Mouse (Mus musculus): ENCODE data around the gene Fam120b.
A peak's percentile ranks its signal among the peaks of the same experiment; 100 is the strongest.

Gene Fam120b

DNA sequence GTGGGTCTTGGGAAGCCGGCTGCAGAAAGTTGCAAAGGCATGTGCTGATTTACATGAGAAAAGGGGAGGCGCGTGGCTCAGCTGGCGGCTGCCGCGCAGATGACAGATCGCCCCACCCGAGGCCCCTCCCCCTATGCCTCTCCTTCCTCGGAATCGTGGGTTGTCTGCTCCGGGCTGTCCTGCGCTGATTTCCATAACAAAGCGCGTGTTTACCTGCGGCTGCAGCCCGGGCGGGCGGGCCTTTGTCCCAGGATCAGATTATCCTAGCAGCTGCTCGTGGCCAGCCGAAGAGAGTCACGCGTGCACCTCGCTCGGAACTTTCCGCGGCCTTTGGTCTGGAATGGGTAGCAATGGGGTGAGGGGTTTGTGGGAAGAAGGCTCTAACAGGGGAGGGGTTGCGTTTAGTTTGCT lies 15.4 kb upstream of the Fam120b start:
- peak; percentile 49 for DNase-seq

DNA sequence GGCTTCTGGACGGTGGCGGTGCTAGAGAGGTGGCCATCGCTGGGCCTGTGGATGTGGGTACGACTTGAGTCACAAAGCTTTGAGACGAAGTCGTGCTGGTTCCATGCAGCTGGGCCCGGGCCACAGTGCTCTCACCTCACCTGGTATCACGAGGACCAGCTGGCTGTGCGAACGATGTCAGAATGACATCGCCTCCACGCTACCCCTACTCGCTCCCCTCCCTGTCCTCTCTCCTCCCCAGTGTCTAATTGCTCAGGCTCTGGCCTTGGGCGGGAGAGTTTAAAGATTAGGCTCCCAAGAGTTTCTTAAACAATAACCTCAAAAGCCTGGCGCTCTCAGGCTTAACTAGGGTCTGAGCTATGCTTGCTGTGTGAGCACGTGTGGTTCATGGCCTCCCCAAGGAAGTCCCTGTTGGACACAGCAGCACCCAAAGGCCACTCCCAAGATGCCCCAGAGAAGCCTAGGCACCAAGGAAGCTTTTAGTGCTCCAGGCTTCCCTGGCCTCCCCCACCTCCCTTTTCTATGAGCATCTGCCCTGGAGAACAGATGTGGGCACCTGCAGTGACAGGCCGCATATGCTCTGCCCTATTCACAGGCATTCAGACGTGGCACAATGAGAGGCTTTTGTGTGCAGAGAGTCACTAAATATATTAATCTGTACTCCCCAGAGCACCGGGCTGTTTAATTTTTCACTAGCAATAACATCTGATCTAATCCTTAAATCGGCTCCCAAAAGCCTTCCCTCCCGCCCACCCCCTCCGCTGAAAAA lies 14.7 kb upstream of the Fam120b start:
- no peak for DNase-seq

DNA sequence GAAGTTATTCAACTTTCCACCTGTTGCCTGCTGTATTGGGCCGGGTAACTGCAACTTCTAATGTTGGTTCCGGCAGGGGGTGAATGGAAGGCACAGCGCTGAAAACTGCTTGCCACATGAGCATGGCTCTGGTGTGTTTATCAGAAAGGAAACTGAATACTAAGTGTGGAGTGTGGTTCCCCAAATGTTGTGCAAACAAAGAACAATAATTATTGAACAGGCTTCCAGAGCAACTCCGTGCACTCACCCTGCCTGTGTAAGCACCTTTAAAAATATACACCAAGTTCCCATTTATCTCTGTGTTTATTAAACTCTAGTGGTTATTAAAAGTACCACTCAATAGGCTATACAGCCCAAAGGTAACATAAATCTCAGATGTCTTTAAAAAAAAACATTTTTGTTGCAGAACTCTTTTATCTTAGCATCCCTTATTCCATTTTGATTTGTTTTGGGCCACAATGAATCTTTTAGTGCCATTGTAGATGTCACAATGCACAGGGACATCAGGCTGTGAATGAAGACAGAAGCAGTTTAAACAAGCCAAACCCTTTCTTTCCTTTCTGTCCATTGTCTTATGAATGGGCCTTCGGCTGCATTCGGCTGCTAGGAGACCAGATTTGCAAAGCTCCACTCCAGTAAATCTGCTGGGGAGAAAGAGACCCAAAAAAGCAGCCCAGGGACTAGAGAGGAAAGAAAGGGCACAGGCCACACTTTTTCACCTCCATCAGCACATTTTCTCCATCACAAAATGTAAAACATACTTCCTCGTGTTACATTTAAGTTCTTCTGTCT lies 13.9 kb upstream of the Fam120b start:
- DNase-seq: no peak

DNA sequence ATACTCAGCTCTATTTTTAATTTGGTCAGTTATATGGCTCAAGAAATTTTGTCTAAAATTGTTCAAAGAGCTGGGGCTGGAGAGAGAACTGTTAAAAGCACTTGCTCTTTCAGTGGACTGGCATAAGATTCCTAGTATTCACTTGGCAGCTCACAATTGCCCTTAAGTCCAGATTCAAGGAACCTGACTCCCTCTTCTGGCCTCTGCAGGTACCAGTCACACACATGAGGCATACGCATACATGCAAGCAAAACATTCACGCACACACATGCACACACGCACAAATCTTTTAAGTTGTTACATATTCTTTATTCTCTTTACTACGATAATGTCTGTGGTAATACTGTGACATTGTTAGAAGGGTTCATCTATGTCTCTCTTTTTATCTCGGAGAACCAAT lies 12.6 kb upstream of the Fam120b start:
- no peak for DNase-seq

DNA sequence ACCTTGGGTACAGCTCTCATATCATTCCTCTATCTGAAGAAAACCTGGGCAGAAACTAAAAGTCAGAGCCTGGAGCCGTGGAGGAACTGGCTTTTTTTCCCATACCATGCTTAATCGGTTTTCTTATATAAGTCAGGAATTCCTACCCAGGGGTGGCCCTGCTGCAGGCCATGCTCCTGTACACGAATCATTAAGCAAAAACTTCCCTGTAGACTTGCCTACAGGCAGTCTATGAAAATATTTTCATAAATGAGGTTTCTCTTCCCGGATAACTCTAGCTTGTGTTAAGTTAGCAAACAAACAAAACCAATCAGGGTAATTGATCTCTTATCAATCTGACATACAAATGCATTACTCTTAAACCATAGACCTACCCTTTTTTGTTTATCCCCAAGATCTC lies 7.1 kb upstream of the Fam120b start:
- DNase-seq: no peak

DNA sequence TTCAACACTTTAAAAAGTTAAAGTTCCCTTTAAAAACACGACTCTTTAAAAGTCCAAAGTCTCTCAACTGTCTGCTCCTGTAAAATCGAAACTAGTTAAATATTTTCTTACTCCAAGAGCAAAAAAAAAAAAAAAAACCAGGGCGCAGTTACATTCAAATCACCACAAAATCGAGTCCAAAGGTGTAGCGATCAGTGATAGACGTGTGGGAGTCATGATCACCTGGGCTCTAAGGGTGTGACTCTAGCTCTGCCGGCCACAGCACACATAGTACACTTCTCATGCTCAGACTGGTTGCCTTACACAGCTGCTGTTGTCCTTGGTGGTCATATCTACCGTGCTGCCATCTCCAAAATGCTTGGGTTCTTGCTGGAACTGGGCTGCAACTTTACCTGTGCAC lies 6.6 kb upstream of the Fam120b start:
- peak; percentile 31 for DNase-seq

DNA sequence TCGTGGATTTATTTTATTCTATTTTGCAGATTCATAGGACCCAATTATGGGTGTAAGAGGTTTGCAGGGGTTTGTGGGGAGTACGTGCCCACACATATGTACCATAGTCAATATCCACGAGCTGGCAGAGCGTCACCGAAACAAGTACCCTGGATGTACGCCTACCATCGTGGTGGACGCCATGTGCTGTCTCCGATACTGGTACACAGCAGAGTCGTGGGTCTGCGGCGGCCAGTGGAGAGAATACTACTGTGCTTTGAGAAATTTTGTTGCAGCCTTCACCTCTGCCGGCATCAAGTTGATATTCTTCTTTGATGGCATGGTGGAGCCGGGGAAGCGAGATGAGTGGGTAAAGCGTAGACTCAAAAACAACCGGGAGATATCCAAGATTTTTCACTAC lies 5.7 kb downstream of the Fam120b start:
- no peak for DNase-seq

DNA sequence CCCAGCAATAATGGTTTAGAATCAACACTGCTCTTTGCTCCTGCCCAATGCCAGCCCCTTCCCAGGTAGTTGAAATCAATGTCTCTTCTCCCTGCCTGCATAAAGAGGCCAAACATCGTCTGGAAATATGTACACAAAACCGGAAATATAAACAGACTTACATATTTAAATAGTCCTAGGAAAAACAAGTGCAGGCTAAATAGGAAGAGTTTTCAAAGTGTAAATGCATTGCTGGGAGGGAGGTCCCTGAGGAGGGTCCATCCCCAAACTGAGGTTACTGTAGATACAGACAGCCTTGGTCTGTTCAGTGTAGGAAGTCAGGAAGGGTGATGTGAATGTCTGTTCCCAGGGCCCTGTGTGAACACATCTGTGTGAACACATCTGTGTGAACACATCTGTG lies 10.6 kb downstream of the Fam120b start:
- no peak for DNase-seq

DNA sequence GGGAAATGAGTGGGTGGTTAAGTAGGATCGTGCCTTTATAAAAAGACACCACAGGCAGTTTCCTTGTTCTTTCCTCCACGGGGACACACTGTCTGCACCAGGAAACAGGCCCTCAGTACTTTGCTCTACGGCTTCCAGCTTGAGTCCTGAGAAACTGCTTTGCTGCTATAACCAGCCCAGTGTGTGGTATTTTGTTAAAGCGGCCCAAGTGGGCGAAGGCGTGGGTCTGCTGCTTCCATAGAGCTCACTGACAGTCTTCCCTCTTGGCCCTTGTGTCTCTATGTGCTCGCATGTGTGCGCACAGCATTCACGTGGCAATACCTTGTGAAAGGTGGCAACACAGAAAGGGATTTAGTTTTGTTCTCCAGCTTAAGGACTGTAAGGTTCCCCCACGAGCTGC lies 13.3 kb downstream of the Fam120b start:
- no peak for DNase-seq

DNA sequence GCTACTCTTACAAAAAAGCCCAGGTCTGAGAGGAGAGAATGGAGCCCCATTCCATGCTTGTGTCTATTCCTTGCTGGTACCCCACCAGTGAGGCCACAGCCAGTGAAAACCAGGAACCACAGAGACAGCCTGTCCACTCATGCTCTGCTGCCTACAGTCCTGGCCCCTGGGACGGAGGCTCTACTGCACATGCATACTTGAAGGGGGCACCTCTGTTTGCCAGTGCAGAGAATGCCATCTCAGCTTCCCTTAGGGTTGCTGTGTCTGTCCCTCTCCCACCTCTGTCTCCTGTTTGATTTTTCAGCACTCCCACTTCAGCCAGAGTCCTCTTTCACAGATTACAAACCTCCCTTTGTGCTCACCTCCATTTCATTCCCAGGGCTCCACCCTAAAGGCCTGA lies 14.9 kb downstream of the Fam120b start:
- no peak for DNase-seq

DNA sequence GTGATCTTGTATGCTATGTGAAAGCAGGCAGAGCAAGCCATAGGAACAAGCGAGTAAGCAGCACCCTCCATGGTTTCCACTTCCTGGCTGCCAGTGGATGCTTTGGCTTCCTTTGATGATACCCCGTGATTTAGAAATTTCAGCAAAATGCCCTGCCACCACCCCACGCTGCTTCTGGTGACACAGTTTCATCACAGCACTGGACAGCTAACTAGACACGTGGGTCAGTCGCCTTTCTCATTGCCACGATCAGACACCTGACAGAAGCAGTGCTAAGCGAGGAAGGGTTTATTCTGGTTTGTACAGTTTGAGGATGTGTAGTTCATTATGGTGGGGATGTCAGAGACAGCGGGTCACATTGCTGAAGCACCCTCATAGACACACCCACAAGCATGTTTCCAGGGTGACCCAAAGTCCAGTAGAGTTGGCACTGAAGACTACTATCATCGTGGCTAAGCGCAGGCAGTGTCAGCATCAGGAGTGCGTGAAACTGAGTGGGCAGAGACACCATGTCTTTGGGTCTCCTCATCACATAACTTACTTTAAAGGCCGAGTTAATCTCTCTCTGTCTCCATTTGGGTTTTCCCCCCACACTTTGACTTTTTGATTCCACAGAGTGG lies 20.7 kb downstream of the Fam120b start:
- no peak for DNase-seq

DNA sequence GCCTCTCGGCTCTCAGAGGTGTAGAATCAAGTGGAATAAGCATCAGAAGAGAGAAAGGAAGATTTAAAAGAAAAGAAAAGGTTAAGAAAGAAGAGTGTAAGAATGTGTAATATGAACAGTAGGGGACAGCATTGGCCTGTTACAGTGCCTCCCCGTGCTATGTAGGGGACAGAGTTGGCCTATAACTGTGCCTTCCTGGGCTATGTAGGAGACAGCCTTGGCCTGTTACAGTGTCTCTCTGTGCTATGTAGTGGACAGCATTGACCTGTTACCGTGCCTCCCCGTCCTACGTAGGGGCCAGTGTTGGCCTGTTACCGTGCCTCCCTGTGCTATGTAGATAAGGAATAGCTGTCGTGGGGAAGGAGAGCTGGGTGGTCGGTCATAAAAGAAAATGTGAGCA lies 23.5 kb downstream of the Fam120b start:
- DNase-seq: no peak

DNA sequence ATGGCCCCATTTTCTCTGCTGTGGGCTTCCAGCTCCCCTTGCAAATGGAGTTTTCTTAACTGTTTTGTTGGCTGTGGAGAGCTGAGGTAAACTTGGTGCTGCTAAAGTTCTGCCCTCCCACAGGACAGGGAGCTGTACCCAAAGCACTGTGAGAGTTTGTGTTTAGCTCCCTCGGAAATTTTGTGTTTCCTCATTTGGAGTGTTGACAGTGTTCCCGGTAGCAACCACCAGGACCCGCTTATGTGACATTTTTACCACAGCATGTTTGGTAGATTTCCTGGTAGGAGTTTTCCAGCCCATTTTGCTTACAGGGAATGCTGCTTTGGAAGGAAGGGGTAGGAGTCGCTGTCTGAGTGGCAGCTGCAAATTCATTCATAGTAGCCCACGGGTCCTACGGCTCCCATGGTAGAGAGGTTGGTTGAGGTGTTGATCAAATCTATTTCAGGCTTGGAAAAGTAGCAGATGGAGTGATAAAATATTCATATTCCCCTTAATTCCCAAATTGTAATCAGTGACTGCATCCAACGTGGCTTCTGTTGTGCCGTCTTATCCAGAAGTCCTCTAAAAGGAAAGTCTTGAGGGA lies 24.1 kb downstream of the Fam120b start:
- no peak for DNase-seq

DNA sequence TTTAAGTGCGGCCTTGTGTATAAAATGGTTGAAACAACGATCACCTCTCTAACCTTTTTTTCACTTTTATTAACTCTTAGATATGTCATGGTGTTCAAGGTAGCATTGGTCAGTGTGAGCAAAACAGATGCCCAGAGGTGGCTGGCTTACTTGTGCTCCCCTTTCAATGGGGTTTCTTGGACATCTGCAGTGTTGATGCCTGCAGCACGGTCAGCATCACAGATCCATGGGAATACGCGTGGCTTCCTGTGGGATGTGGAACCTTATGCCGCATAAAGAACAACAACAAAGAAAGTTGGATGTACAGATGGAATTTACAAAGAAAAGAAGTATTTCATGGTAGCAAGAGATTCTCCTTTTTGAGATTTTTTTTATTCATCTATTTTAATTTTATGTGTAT lies 25.4 kb downstream of the Fam120b start:
- DNase-seq: no peak

DNA sequence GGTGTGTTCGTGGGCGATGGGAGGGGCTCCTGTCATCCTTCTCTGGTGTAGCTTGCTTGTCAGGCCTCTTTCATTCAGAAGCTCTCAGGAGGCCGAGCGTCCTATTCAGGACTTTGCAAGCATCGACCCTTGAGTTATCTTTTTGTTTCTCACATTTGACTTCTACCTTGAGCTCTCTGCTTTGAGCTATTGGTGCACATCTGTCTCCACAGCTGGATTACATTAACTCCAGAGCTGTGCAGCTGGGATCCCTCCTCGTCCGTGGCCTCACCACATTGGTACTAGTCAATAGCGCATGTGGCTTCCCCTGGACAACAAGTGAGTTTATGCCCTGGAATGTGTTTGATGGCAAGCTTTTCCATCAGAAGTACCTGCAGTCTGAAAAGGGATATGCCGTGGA lies 26.7 kb downstream of the Fam120b start:
- no peak for DNase-seq

DNA sequence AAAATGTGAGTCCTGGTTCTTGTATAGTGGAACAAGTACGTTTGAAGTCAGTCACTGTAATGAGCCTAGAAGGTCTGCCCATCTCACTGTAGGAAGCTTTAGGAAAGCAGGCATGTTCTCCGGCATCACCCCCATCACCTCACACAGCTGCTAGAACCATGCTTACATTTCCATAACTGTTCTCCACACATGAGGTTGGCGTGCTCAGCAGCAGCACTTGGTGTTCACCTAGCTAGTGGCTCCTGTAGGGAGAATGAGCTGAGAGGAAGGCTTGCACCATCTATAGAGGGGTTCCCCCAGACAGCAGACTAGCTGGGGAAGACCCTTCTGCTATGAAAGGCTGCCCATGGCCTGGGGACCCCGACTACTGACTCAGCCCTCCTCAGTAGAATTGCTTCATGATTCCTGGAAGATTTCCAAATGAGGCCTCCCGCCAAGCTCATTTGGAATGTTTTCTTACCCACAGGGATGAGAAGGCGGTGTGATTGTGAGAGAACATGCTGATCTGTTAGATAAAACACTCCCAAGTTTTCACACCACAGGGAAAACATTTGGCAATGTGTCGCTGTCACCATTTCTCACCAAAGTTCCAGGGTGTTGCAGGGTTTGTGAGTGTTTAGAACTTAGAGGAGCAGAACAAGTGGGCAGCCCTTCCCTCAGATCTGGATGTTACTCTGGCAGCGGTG lies 27.2 kb downstream of the Fam120b start:
- peak; percentile 7 for DNase-seq

DNA sequence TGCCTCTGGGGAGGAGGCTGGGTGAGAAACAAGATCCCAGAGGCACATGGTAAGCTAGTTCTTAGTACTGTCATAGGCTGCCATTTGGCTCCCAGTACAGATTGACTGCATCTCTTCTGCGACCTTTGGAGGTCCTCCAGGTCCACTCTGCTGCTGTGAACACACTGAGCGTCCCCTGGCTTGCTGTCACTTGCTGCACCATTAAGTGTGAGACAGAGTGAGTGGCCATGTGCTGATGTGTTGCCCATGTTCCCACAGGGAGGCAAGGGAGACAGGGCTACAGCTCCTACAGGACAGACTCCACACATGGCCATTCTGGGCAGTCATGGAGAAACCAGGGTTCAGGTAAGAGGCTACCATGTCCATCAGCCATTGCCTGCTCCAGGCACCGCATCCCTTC lies 29.9 kb downstream of the Fam120b start:
- DNase-seq: no peak

DNA sequence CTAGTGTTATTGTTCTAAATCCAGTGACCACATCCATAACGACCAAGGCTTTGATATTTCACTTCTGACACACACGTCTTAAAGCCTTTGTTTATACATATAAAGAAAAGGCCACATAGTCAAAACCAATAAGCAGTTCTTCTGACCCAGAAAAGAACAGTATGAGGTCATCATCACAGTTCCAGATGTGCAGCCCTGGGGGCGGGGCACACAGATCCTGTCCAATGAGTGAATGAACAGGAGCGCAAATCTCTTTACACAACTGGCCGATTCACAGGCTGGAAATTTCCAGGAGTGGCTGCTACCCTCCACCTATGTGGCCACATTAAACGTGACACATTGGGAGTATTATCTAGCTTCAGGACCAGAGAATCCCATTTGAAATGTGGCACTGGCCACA lies 33.4 kb downstream of the Fam120b start:
- DNase-seq: no peak

DNA sequence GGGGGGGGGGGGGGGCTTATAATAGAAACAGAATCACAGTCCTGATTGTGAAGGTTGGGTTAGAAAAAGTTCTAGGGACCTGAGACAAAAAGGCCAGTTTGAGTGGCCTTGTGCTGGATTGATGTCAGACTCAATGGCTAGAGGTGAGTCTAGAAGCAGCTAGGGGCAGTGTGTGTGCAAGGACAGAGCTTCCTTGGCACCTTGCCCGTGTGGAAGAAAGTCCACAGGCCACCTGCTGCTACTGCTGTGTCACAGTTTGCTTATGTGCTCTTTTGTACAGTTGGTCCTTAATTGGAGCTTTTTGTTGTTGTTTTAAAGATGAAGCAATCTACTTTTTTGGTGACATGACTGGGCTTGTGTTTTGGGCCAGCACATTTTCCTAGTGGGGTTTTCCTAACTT lies 33.9 kb downstream of the Fam120b start:
- peak; percentile 49 for DNase-seq

DNA sequence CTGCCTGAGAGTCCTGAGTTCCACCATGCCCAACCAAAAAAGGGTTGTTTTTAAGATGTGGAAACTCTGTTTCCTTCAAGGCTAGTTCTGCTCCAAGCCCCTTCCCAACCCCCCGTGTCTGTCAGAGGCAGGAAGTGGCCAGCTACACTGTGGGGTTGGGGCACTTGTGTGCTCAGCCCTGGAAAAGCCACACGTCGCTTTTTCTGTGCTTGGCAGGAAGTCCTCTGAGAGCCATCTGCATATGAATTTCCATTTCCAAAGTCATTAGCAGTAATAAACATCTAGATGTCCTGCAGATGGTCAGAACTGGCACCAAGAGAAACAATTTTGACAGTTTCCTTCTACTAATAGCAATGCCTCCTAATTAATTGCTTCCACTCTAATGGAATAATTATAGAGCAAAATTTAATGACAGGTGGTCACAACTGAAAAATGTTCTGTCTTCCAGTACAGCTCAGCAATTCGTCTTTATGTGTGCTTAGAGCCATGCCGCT lies 35.1 kb downstream of the Fam120b start:
- DNase-seq: no peak

DNA sequence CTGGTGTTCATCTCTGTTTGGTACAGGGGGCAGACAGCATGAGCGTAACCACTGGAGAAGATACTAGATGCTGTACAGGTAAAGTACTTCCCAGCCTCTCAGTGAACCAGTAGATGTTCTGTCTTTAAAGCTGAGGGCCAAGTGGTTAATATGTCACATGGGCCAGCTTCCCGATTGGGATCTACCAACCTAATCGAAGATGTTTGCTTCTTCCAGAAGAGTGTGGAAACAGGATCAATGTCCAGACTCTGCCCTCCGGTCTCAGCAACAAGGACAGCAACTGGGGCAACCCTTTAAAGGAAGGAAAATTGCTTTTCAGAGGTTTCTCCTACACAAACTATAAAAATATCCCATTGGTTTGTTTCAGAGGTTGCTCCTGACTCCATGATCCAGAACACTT lies 35.5 kb downstream of the Fam120b start:
- DNase-seq: no peak

DNA sequence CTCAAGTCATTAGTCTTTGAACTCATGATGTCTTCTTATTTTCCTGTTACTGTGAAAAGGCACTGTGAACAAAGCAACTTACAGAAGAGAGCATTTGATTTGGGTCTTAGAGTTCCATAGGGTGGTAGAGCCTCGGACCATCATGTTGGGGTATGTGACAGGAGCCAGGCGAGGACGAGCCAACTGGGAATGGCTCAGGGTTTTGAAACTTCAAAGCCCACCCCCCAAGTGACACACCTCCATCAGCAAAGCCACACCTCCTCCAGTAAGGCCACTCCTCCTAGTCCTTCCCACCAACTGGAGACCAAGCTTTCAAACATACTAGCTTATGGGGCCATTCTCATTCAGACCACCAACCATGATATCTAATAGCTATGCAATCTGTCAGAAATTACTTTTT lies 36.0 kb downstream of the Fam120b start:
- no peak for DNase-seq

DNA sequence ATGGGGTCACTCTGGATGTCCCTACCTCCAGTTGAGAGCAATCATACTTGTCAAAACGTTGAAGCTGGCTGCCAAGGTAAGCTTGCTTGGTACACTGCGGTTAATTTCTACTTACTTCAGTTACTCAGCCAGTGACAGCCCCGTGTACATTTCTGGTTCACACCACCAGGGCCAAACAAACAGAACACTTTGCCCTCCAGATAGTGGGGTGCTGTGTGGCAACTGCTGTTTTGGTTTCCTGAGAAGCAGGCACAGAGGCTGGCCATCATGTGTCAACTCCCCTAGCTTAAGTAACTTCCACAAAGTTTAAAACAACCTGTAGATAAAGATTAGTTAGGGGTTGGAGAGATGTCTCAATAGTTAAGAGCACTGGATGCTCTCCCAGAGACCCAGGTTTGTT lies 38.7 kb downstream of the Fam120b start:
- DNase-seq: no peak

Data from kidney, adult 11 months (tissue).